Mouse (Mus musculus) embryonic facial prominence, embryonic 10.5 days (tissue): ENCODE results near the gene Lsamp. TPM values are rescaled to one million over a fixed set of nuclear protein-coding genes. Genes with fewer than 3 reads are reported as not detected.

ENCODE experiments used
- DNase-seq: peaks from one replicate; pipeline ENCODE4 v3.0.0-alpha.2; 2017; ENCODE audit warnings: low spot score
- H3K27ac ChIP-seq: fragments of 300-500 bp; sonication (generic); replicated peaks from 2 replicates; pipeline ENCODE4 v1.5.1; 2016; ENCODE audit warnings: mild to moderate bottlenecking
- H3K27me3 ChIP-seq: fragments of 300-500 bp; sonication (generic); replicated peaks from 2 replicates; pipeline ENCODE4 v1.6.1; 2016; ENCODE audit warnings: low read depth, mild to moderate bottlenecking; ENCODE audit not compliant: poor library complexity, severe bottlenecking
- H3K36me3 ChIP-seq: fragments of 300-500 bp; sonication (generic); replicated peaks from 2 replicates; pipeline ENCODE4 v1.6.1; 2016; ENCODE audit warnings: mild to moderate bottlenecking, moderate library complexity
- H3K4me1 ChIP-seq: fragments of 300-500 bp; sonication (generic); 2 replicates; pipeline ENCODE4 v1.6.1; 2016
- H3K4me3 ChIP-seq: fragments of 300-500 bp; sonication (generic); 2 replicates; pipeline ENCODE4 v1.5.1; 2016; ENCODE audit warnings: mild to moderate bottlenecking, moderate library complexity
- H3K9me3 ChIP-seq: fragments of 300-500 bp; sonication (generic); 2 replicates; pipeline ENCODE4 v1.6.1; 2016; ENCODE audit warnings: mild to moderate bottlenecking
- WGBS: fragments of 180-500 bp; shearing (Covaris S2); methylation state at CpG from one replicate; pipeline ENCODE4 v1.1.7; 2016; 5-methylcytosine and 5-hydroxymethylcytosine counted together
- polyA plus RNA-seq: library from polyadenylated mRNA; unstranded; fragments of >200 nt; fragmentation: Nextera tagmentation; extraction: Ambion mirVana; gene quantifications from 2 replicates; pipeline ENCODE4 v1.2.1, GENCODE M21; 2016

Lsamp gene
- polyA plus RNA-seq, 1 experiment from 2014 or later, result 6.3 TPM

- Histone ChIP-seq H3K4me3 (no peak overlapping the region), H3K36me3 (no peaks in the 10 kb centered on the region), H3K9me3 (no peaks in the 10 kb centered on the region), H3K27me3 (no peaks in the 10 kb centered on the region), H3K27ac (no peak overlapping the region), H3K4me1 (no peaks in the 10 kb centered on the region)
- no peak for DNase-seq
- 90% methylated on average over 4 of the region's 4 CpGs for WGBS
These were observed 1945.4 kb downstream of the Lsamp start for GRCm38 (mm10) chr16:41929546-41929945.

DNA sequence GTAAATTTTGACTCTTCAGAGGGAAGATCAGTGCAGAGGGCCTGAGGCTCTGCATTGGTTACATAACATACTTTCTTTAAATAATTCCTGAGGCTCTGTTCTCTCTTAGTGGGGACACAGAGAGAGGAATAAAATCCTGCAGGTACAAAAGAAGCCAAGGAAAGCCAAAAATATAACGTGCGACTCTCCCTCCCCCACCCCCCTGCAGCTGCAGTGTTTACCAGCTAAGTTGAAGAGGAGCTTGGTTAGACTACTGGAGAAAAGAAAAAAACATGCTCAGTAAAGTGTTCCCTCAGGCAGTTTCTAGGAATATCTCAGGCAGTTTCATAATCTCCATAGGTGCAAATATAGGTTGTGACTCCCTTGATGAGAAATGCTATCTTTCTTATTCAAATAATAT lies 1951.5 kb downstream of the Lsamp start:
- H3K4me3 ChIP-seq, result no peak overlapping the region
- H3K9me3 ChIP-seq, result no peaks in the 10 kb centered on the region
- no peaks in the 10 kb centered on the region for H3K4me1 ChIP-seq
- no peak for DNase-seq
- H3K36me3 ChIP-seq, result no peaks in the 10 kb centered on the region
- H3K27me3 ChIP-seq, result no peaks in the 10 kb centered on the region
- H3K27ac ChIP-seq, result no peak overlapping the region
- WGBS, result 76% methylated on average over 2 of the region's 2 CpGs

DNA sequence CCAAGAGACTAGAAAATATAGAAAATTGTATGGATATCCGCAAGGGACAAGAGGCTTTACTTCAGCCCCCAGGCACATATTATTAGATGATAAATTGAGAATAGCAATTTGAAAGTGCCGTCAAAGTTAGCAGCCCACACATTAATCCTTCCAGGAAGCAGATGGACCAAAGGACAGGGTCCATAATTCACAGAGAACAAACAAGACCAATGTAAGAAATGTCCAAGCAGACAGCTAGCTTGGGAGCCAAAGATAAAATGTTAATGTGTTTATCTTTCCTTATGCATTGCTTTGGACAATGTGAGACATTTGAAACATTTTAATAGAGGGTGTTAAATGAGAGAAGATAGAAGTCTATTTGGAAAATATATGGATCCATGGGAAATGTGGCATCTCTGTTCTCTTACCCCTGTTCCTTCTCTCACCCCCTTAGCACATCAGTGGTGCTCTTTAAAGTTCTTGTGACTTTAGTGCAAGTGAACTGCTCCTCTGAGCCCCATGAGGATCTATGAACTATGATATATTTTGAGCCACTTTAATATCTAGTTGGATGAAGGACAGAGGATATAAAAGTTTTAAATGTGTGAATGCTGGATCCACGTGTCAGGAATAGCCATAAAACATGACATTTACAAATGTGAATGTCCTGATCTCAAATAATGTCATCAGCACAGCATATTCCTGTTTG lies 1952.9 kb downstream of the Lsamp start:
- no peak for DNase-seq
- H3K27ac ChIP-seq, result no peak overlapping the region
- WGBS, result 90% methylated on average over 3 of the region's 3 CpGs
- H3K4me3 ChIP-seq, result no peak overlapping the region
- no peaks in the 10 kb centered on the region for H3K36me3 ChIP-seq
- H3K9me3 ChIP-seq, result no peaks in the 10 kb centered on the region
- no peaks in the 10 kb centered on the region for H3K27me3 ChIP-seq
- no peaks in the 10 kb centered on the region for H3K4me1 ChIP-seq

- no peaks in the 10 kb centered on the region for H3K9me3 ChIP-seq
- no peak overlapping the region for H3K27ac ChIP-seq
- H3K27me3 ChIP-seq, result no peaks in the 10 kb centered on the region
- no peak for DNase-seq
- no peak overlapping the region for H3K4me3 ChIP-seq
- 98% methylated on average over 1 of the region's 1 CpGs for WGBS
- H3K36me3 ChIP-seq, result no peaks in the 10 kb centered on the region
- H3K4me1 ChIP-seq, result no peaks in the 10 kb centered on the region
These were observed 1953.4 kb downstream of the Lsamp start for GRCm38 (mm10) chr16:41937596-41937990.

- H3K9me3 ChIP-seq, result no peaks in the 10 kb centered on the region
- H3K4me1 ChIP-seq, result no peaks in the 10 kb centered on the region
- WGBS, result 91% methylated on average over 5 of the region's 5 CpGs
- H3K36me3 ChIP-seq, result no peaks in the 10 kb centered on the region
- no peak for DNase-seq
- H3K27me3 ChIP-seq, result no peaks in the 10 kb centered on the region
- no peak overlapping the region for H3K27ac ChIP-seq
- H3K4me3 ChIP-seq, result no peak overlapping the region
These were observed 1954.1 kb downstream of the Lsamp start for GRCm38 (mm10) chr16:41938258-41938657.

DNA sequence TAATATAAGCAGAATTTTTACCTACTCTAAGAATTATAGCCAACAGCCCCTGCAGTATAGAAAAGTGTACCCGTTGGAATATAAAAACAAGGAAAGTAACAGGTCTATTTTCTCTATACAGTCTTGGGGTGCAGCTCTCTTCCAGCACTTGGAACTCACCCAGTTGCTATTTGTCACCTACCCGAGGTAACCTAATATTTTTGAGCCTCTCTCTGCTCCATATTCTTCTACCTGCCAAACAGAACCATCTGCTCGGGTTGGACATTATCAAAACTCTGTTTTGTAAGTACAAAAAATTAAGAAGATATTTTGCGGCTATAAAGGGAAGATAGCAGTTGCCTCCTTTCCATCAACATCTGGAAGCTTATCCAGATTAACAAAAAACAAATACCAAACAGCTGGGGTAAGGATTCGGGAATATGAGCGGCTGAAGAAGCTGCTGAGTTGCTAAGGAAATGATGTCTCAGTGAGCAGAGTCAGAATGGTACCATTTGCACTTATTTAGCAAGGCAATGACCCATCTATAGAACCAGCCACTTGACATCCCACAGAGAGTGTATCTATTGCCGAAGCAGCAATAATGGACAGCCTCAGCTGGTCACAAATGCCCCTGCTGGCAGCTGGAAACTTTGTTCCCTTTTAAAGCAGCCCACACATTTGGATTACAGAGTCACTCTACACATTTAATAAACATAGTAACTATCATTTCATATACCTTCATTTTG lies 1957.6 kb downstream of the Lsamp start:
- Histone ChIP-seq H3K4me3 (no peak overlapping the region), H3K9me3 (no peaks in the 10 kb centered on the region), H3K27ac (no peak overlapping the region), H3K4me1 (no peaks in the 10 kb centered on the region), H3K27me3 (no peaks in the 10 kb centered on the region), H3K36me3 (no peaks in the 10 kb centered on the region)
- DNase-seq, result no peak
- WGBS, result 84% methylated on average over 7 of the region's 7 CpGs

DNA sequence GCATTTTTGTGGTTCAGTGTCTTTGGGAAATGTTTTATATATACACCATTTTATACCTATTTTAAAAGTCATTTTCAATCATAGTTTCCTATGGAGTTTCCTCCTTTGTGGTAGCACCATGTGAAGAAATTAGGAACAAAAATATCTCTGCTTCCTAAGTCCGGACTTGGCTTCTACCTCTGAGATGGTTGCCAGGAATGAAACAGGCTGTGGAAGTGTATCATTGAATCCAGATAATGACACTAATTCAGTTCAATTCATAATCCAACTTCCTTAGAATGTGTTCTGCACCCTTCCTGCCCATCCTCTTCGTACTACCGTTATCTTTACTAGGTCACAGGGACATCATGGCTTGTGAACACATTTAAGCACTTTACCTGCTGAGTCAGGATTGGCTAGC lies 1973.7 kb downstream of the Lsamp start:
- Histone ChIP-seq H3K36me3 (no peaks in the 10 kb centered on the region), H3K9me3 (0 out of 2 replicates have a peak, but pooled peaks cover 5% of the 10 kb centered on the region), H3K4me1 (no peaks in the 10 kb centered on the region), H3K27ac (no peak overlapping the region), H3K27me3 (no peaks in the 10 kb centered on the region), H3K4me3 (no peak overlapping the region)
- DNase-seq, result no peak
- WGBS, result 95% methylated on average over 3 of the region's 3 CpGs

DNA sequence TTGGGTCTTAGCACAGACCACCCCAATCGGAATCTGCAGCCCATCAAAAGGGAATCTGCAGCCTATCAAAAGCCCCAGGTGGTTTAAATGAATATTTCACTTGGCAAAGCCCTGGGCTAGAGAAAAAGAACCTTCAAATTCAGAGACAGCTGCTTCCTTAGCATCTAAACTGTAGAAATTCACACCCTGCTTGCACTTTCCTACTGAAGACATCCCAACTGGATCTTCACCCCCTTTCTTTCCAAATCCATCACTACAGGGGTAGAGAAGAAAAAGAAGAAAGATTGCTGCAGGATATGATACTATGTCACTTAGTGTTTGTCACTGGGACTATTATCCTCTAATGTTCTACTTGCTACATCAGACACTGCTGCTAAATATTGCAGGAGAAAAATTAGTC lies 1981.5 kb downstream of the Lsamp start:
- WGBS, result 87% methylated on average over 1 of the region's 1 CpGs
- Histone ChIP-seq H3K27me3 (no peaks in the 10 kb centered on the region), H3K4me3 (no peak overlapping the region), H3K4me1 (no peaks in the 10 kb centered on the region), H3K36me3 (no peaks in the 10 kb centered on the region), H3K9me3 (no peaks in the 10 kb centered on the region), H3K27ac (no peak overlapping the region)
- DNase-seq, result no peak

DNA sequence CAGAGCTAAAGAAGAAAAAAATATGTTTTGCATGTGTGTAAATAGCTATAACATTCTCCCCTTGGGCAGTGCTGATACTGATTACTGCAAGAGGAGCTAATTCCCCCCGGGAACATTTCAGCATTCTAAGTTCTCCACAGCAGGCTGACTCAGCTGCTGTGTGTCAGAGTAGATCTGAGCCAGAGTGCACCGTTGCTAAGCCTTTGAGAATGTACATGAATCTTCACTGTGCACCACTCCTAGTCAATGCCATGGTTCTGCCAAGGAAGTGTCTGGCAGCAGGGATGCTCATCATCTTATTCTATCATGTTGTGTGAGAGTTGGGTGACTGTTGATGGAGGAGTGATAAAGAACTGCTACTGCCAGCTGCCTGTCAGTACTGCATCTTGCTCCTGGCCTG lies 1985.1 kb downstream of the Lsamp start:
- H3K36me3 ChIP-seq, result no peaks in the 10 kb centered on the region
- no peak for DNase-seq
- WGBS, result 75% methylated on average over 2 of the region's 2 CpGs
- H3K27me3 ChIP-seq, result no peaks in the 10 kb centered on the region
- no peaks in the 10 kb centered on the region for H3K9me3 ChIP-seq
- H3K4me3 ChIP-seq, result no peak overlapping the region
- no peaks in the 10 kb centered on the region for H3K4me1 ChIP-seq
- H3K27ac ChIP-seq, result no peak overlapping the region

GRCm38 (mm10) chr16:41974866-41975719 lies 1990.9 kb downstream of the Lsamp start:
- DNase-seq, result peak; percentile 11
- Histone ChIP-seq H3K27me3 (no peaks in the 10 kb centered on the region), H3K27ac (no peak overlapping the region), H3K4me1 (no peaks in the 10 kb centered on the region), H3K4me3 (no peak overlapping the region), H3K36me3 (no peaks in the 10 kb centered on the region), H3K9me3 (no peaks in the 10 kb centered on the region)
- 79% methylated on average over 2 of the region's 2 CpGs for WGBS

DNA sequence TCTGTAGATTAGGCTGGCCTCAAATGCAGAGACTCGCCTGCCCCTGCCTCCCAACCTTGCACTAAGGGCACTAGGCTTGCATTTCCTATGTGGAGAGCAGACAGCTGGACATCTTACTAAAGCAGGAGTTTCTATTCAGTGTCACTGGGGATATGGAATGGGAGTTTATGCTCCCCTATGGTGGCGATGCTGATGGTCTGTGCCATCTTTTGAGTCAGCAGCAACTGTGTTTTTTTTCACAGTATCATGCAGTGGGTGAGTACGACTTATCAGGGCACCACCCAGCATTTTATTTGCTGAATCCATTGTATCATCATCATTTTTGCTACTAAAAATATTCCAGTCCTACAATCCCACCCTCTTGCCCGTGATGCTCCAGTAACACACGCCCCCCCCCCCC lies 1992.7 kb downstream of the Lsamp start:
- no peak for DNase-seq
- Histone ChIP-seq H3K36me3 (no peaks in the 10 kb centered on the region), H3K4me3 (no peak overlapping the region), H3K27ac (no peak overlapping the region), H3K9me3 (no peaks in the 10 kb centered on the region), H3K4me1 (peaks cover 4% of the 10 kb centered on the region), H3K27me3 (no peaks in the 10 kb centered on the region)
- 81% methylated on average over 5 of the region's 5 CpGs for WGBS

DNA sequence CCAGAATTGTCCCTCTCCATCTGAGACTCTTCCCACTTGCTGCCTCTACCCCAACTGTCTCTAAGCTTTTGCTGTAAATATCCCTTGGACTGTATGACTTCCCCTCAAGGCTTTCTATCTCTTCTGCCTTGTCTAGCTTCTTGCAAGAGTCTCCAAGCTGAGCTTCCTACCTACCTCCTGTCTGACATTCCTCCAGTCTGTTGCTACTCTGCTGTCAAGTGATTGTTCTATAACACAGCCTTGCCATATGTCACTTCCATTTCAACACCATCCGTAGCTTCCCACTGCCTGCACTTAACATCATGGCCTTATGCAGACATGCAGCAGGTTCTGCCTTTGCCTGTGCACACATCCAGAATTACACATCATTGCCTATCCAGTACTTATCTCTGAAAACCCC lies 2012.8 kb downstream of the Lsamp start:
- Histone ChIP-seq H3K4me1 (no peaks in the 10 kb centered on the region), H3K4me3 (no peak overlapping the region), H3K9me3 (no peaks in the 10 kb centered on the region), H3K27me3 (no peaks in the 10 kb centered on the region), H3K27ac (no peak overlapping the region), H3K36me3 (no peaks in the 10 kb centered on the region)
- DNase-seq, result no peak
- WGBS, result 79% methylated on average over 1 of the region's 1 CpGs
